Mouse (Mus musculus): ENCODE results near the gene Ahnak2. TPM values are rescaled to one million over a fixed set of nuclear protein-coding genes. Genes with fewer than 3 reads are reported as not detected.

The Ahnak2 gene
- polyA plus RNA-seq, 1 experiment from 2014 or later: 1.2 TPM

- Histone ChIP-seq H3K4me1 (no peaks in the 10 kb centered on the region), H3K36me3 (no peaks in the 10 kb centered on the region), H3K9me3 (no peaks in the 10 kb centered on the region), H3K4me3 (no peak overlapping the region), H3K9ac (no peak overlapping the region), H3K27ac (replicated peaks) (no peak overlapping the region), H3K4me2 (no peak overlapping the region), H3K27me3 (replicated peaks) (0 out of 2 replicates have a peak, but pooled peaks cover 11% of the 10 kb centered on the region)
- ATAC-seq (ENCODE audit: extremely low read depth, insufficient number of reproducible peaks, low FRiP score, low TSS enrichment): no peak
- 77% methylated on average over 5 of the region's 5 CpGs for WGBS
These were observed 44.6 kb downstream of the Ahnak2 start for GRCm38 (mm10) chr12:112757896-112758295.

DNA sequence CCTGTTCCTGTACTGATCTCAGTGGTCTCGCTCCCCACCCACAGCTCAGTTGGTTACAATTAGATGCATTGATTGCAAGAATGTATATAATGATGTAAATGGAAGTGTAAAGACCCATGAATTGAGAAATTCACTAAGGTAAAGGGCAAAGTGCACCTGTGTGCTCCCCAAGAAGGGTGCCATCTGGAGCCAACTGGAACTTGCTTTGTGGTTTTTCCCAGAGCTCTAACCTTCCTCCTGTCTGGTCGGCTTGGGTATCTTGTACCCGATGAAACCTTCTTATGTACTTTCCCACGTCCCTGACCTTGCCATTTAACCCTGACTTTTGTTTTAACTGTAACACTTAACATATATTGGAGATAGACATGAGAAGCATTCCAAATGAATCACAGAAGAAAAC lies 46.6 kb downstream of the Ahnak2 start:
- 0 out of 2 replicates have a peak, but pooled peaks cover 21% of the 10 kb centered on the region for H3K27me3 ChIP-seq (replicated peaks)
- H3K4me2 ChIP-seq: no peak overlapping the region
- H3K27ac ChIP-seq (replicated peaks): no peak overlapping the region
- H3K36me3 ChIP-seq: no peaks in the 10 kb centered on the region
- H3K4me3 ChIP-seq: no peak overlapping the region
- no peak overlapping the region for H3K9ac ChIP-seq
- 67% methylated on average over 4 of the region's 4 CpGs for WGBS
- H3K4me1 ChIP-seq: no peaks in the 10 kb centered on the region
- no peak for ATAC-seq (ENCODE audit: extremely low read depth, insufficient number of reproducible peaks, low FRiP score, low TSS enrichment)
- no peaks in the 10 kb centered on the region for H3K9me3 ChIP-seq

DNA sequence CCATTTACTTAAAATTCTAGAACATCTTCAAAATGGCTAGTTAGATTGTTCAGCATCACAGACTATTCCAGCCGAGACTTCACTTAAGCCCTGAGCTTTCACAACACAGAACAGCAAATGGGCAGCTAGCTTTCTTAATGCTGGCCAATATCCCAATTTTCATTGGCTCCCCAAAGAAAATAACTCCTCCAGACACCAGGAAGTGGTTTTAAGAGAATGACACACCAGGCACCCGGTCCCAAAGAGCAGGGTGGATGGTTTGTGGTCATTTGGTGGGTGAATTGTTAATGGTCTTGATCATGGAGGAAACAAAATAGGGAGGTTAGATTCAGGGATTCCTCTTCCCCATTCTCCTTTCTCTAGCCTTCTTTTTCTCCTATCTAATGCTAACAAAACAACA lies 50.1 kb downstream of the Ahnak2 start:
- Histone ChIP-seq H3K4me3 (no peak overlapping the region), H3K9me3 (no peaks in the 10 kb centered on the region), H3K4me1 (peaks cover 3% of the 10 kb centered on the region), H3K4me2 (no peak overlapping the region), H3K27ac (replicated peaks) (no peak overlapping the region), H3K36me3 (no peaks in the 10 kb centered on the region), H3K27me3 (replicated peaks) (peaks cover 27% of the 10 kb centered on the region; the same call in 1 of the 2 replicates), H3K9ac (no peak overlapping the region)
- WGBS: 47% methylated on average over 2 of the region's 2 CpGs
- no peak for ATAC-seq (ENCODE audit: extremely low read depth, insufficient number of reproducible peaks, low FRiP score, low TSS enrichment)

DNA sequence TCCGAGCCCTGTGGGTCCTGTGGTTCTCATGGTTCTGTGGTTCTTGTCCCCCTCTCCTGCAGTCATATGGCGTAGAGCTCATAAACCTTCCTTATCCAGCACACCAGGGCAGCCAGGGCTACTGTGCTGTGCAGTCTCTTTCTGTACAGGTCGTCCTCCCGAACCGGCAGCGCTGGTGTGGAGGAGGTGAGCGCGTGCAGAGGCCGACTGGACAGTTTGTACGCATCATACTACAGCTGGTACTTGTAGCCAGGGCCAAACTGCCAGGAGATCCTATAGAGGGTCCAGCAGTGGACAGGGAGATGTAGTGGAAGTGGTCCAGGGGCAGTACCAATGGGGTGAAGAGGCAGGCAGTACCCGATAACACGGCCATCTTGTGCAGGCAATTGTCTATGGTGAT lies 51.5 kb downstream of the Ahnak2 start:
- WGBS: 80% methylated on average over 12 of the region's 12 CpGs
- Histone ChIP-seq H3K9ac (no peak overlapping the region), H3K27ac (replicated peaks) (no peak overlapping the region), H3K9me3 (no peaks in the 10 kb centered on the region), H3K27me3 (replicated peaks) (peaks cover 27% of the 10 kb centered on the region; the same call in 1 of the 2 replicates), H3K4me3 (no peak overlapping the region), H3K36me3 (no peaks in the 10 kb centered on the region), H3K4me1 (peaks cover 10% of the 10 kb centered on the region), H3K4me2 (no peak overlapping the region)
- ATAC-seq (ENCODE audit: extremely low read depth, insufficient number of reproducible peaks, low FRiP score, low TSS enrichment): no peak

- Histone ChIP-seq H3K9ac (peak overlapping the region; percentile 54; the same call in 1 of the 2 replicates), H3K9me3 (no peaks in the 10 kb centered on the region), H3K36me3 (peaks cover 16% of the 10 kb centered on the region), H3K4me2 (peak overlapping the region; percentile 29; the same call in 1 of the 2 replicates), H3K27ac (replicated peaks) (no peak overlapping the region), H3K27me3 (replicated peaks) (peaks cover 16% of the 10 kb centered on the region; the same call in 1 of the 2 replicates), H3K4me3 (no peak overlapping the region), H3K4me1 (peaks cover 34% of the 10 kb centered on the region)
- WGBS: 64% methylated on average over 8 of the region's 8 CpGs
- no peak for ATAC-seq (ENCODE audit: extremely low read depth, insufficient number of reproducible peaks, low FRiP score, low TSS enrichment)
These were observed 54.9 kb downstream of the Ahnak2 start for GRCm38 (mm10) chr12:112747606-112747970.

DNA sequence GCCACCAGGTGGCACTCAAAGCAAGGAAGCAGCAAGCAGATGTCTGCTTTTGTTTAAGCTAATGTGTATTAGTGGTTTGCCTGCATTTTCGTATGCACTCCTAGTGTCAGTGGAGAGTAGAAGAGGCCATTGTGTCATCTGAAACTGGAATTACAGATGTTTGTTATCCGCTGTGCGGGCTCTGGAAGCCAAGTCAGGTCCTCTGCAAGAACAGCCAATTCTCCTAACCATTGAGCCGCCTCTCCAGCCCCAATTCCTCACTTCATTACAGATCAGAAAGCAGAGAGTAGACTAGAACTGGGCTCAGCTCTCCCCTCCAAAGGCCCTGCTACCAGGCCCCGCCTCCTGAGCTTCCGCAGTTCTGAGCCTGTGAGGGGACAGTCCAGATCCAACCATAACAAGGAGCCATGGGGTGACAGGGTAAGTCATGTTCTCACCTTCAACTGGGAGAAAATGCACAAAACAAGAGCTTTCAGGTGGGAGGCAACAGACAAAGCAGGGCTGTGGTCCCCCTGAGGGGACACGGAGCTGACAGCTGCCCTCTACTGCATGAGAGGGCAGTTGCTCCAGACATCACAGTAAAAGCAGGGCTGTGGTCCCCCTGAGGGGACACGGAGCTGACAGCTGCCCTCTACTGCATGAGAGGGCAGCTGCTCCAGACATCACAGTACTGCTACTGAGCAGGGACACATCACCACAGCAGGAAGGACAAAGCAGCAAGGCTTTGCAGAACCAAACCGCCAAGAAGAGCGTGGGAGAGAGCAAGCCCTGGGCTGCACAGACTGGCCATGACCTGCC lies 55.5 kb downstream of the Ahnak2 start:
- H3K4me1 ChIP-seq: peaks cover 34% of the 10 kb centered on the region
- peak; percentile 38; the same call in 1 of the 2 replicates for ATAC-seq (ENCODE audit: extremely low read depth, insufficient number of reproducible peaks, low FRiP score, low TSS enrichment)
- H3K4me2 ChIP-seq: peak overlapping the region; percentile 29
- H3K27me3 ChIP-seq (replicated peaks): peaks cover 16% of the 10 kb centered on the region; the same call in 1 of the 2 replicates
- H3K4me3 ChIP-seq: no peak overlapping the region
- peaks cover 16% of the 10 kb centered on the region for H3K36me3 ChIP-seq
- 25% methylated on average over 10 of the region's 10 CpGs for WGBS
- H3K9ac ChIP-seq: peak overlapping the region; percentile 54
- peak overlapping the region; percentile 6; the same call in 1 of the 2 replicates for H3K27ac ChIP-seq (replicated peaks)
- H3K9me3 ChIP-seq: no peaks in the 10 kb centered on the region

- Histone ChIP-seq H3K4me3 (no peak overlapping the region), H3K9ac (no peak overlapping the region), H3K4me2 (no peak overlapping the region), H3K9me3 (no peaks in the 10 kb centered on the region), H3K27me3 (replicated peaks) (peaks cover 10% of the 10 kb centered on the region; the same call in 1 of the 2 replicates), H3K27ac (replicated peaks) (no peak overlapping the region), H3K4me1 (peaks cover 34% of the 10 kb centered on the region), H3K36me3 (peaks cover 16% of the 10 kb centered on the region)
- 74% methylated on average over 4 of the region's 4 CpGs for WGBS
- no peak for ATAC-seq (ENCODE audit: extremely low read depth, insufficient number of reproducible peaks, low FRiP score, low TSS enrichment)
These were observed 56.0 kb downstream of the Ahnak2 start for GRCm38 (mm10) chr12:112746461-112746807.

DNA sequence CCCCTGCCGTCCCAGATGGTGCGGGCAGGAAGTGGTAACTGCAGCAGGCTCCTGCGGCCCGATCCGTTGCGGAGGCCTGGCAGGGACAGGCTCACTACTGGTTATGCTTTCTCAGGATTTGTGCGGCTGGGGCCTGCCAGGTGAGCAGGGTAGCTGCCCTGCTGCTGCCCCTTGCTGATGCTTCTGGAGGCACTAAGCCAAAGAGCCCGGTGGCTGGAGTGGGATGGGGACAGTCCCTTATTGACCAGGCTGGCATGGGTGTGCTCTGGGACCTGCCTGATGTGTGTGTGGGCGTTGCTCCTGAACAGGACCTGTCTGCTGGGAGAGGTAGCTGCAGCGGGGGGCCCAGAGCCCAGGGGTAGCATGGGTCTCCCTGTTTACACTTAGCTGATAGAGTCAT lies 56.7 kb downstream of the Ahnak2 start:
- Histone ChIP-seq H3K27ac (replicated peaks) (no peak overlapping the region), H3K4me2 (no peak overlapping the region), H3K4me3 (no peak overlapping the region), H3K36me3 (peaks cover 19% of the 10 kb centered on the region), H3K9me3 (no peaks in the 10 kb centered on the region), H3K9ac (peak overlapping the region; percentile 9; the same call in 1 of the 2 replicates), H3K4me1 (peaks cover 34% of the 10 kb centered on the region), H3K27me3 (replicated peaks) (peaks cover 6% of the 10 kb centered on the region; the same call in 1 of the 2 replicates)
- ATAC-seq (ENCODE audit: extremely low read depth, insufficient number of reproducible peaks, low FRiP score, low TSS enrichment): no peak
- 86% methylated on average over 10 of the region's 10 CpGs for WGBS

DNA sequence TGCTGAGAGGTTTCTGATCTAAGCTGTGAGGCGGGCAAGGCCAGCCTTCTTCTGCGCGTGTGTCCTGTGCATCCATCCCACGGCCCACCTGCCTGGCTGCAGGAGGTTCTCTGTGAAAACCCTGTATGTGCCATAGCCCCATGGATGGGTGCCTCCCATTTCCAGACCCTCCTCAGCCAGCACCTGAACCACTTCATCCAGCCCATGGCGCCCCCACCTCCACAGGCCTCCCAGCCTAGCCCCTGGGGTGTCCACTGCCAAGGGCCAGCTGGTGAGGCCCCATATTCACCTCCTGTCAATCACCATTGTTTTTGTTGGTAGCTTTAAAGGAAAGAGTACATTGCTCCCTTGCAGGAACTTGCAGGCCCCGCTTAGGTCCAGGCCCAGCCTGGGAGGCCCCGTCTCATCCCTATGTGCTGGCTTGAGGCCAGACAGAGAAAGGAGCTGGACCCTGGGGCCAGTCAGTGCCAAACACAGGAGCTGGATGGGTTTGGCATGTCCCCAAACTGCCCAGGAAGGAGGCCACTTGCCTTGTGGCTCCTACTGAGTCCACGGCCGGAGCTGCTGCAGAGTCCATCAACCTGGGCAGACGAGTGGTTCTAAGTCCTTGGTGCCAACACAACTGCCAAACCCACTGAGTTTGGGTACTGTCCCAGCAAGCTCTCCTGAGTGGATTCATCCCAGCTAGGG lies 57.4 kb downstream of the Ahnak2 start:
- ATAC-seq (ENCODE audit: extremely low read depth, insufficient number of reproducible peaks, low FRiP score, low TSS enrichment): no peak
- H3K9me3 ChIP-seq: no peaks in the 10 kb centered on the region
- H3K4me2 ChIP-seq: no peak overlapping the region
- H3K4me3 ChIP-seq: no peak overlapping the region
- 0 out of 2 replicates have a peak, but pooled peaks cover under 1% of the 10 kb centered on the region for H3K27me3 ChIP-seq (replicated peaks)
- WGBS: 74% methylated on average over 10 of the region's 10 CpGs
- H3K27ac ChIP-seq (replicated peaks): no peak overlapping the region
- peaks cover 22% of the 10 kb centered on the region for H3K36me3 ChIP-seq
- H3K9ac ChIP-seq: peak overlapping the region; percentile 58; the same call in 1 of the 2 replicates
- H3K4me1 ChIP-seq: peaks cover 34% of the 10 kb centered on the region

DNA sequence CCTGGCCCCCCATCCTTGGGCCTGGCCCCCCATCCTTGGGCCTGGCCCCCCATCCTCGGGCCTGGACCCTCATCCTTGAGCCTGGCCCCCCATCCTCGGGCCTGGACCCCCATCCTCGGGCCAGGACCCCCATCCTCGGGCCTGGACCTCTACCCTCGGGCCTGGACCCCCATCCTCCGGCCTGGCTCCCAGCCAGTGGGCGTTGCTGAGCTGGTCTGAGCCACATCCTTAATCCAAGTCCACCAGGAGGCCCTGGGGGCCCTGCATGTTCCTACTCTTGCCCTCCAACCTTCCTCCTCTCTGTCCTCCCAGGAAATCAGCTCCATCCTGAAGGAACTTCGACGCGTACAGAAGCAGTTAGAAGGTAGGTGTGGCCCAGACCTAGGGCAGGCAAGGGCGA lies 58.2 kb downstream of the Ahnak2 start:
- H3K36me3 ChIP-seq: peaks cover 27% of the 10 kb centered on the region
- H3K4me2 ChIP-seq: no peak overlapping the region
- H3K4me1 ChIP-seq: peaks cover 34% of the 10 kb centered on the region
- H3K9me3 ChIP-seq: no peaks in the 10 kb centered on the region
- H3K27ac ChIP-seq (replicated peaks): no peak overlapping the region
- H3K4me3 ChIP-seq: no peak overlapping the region
- ATAC-seq (ENCODE audit: extremely low read depth, insufficient number of reproducible peaks, low FRiP score, low TSS enrichment): no peak
- H3K27me3 ChIP-seq (replicated peaks): no peaks in the 10 kb centered on the region
- peak overlapping the region; percentile 58 for H3K9ac ChIP-seq
- 73% methylated on average over 11 of the region's 11 CpGs for WGBS

DNA sequence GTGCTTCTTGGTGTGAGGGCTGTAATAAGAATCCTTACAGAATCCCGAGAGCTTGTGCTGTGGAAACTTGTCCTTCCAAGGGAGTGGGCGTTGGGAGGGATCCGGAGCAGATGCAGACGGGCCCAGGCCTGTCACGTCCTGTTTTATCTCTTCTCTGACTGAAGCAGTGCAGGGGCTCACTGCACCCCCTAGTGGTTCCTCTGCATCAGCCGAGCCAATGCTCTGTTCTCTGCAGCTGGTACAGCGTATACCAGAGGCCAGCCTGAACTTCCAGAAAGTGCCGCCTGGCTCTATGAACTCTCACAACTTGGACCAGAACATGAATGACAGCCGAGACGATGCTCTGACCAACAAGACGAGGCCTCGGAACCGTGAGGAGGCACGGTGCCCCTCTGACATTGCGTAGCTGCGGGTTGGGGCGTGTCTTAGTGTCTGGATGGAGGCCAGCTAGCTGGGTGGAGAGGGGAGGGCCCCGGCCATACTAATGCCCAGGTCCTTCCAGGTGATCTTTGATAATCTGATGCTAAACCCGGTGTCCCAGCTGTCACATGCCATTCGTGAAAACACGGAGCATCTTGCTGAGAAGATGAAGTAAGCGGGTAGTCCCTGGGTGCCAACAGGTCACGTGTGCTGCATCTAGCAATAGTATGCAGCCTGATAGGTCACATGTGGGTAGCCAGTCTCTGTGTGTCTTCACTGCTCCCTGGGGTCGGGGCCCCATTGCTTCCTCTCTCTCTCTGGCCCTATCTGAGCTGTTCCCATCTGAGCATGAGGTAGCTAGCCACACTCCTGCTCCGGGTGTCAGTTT lies 59.1 kb downstream of the Ahnak2 start:
- Histone ChIP-seq H3K36me3 (peaks cover 36% of the 10 kb centered on the region), H3K9me3 (no peaks in the 10 kb centered on the region), H3K4me1 (peaks cover 34% of the 10 kb centered on the region), H3K27me3 (replicated peaks) (no peaks in the 10 kb centered on the region), H3K9ac (peak overlapping the region; percentile 66; the same call in 1 of the 2 replicates), H3K27ac (replicated peaks) (peak overlapping the region; percentile 67), H3K4me2 (no peak overlapping the region), H3K4me3 (no peak overlapping the region)
- 0 out of 2 replicates have a peak, but pooled peaks have one; percentile 29 for ATAC-seq (ENCODE audit: extremely low read depth, insufficient number of reproducible peaks, low FRiP score, low TSS enrichment)
- WGBS: 49% methylated on average over 25 of the region's 25 CpGs

Measured in heart, embryonic 13.5 days (tissue).